Mouse (Mus musculus): ENCODE measurements around the gene Slc6a12. TPM values are rescaled to one million over a fixed set of nuclear protein-coding genes. Genes with fewer than 3 reads are reported as not detected.

Slc6a12 gene
- polyA plus RNA-seq, 1 experiment from 2014 or later, result 1.1 TPM

- H3K4me1 ChIP-seq (replicated peaks), result no peaks in the 10 kb centered on the region
- DNase-seq, result no peak
- H3K27me3 ChIP-seq, result no peaks in the 10 kb centered on the region
- H3K9me3 ChIP-seq (replicated peaks), result no peaks in the 10 kb centered on the region
- no peak overlapping the region for H3K9ac ChIP-seq
- no peak overlapping the region for H3K4me2 ChIP-seq
- H3K27ac ChIP-seq, result no peak overlapping the region
- 52% methylated on average over 4 of the region's 4 CpGs for WGBS (ENCODE audit: insufficient replicate concordance)
- no peaks in the 10 kb centered on the region for H3K36me3 ChIP-seq
- no peak for ATAC-seq (ENCODE audit: low read depth)
- H3K4me3 ChIP-seq (replicated peaks), result no peak overlapping the region
Measured at GRCm38 (mm10) chr6:121378256-121378655, 35.4 kb downstream of the Slc6a12 start.

- Histone ChIP-seq H3K9ac (no peak overlapping the region), H3K9me3 (replicated peaks) (no peaks in the 10 kb centered on the region), H3K4me1 (replicated peaks) (no peaks in the 10 kb centered on the region), H3K36me3 (no peaks in the 10 kb centered on the region), H3K4me3 (replicated peaks) (no peak overlapping the region), H3K27me3 (no peaks in the 10 kb centered on the region), H3K4me2 (no peak overlapping the region), H3K27ac (no peak overlapping the region)
- WGBS (ENCODE audit: insufficient replicate concordance), result 62% methylated on average over 8 of the region's 8 CpGs
- ATAC-seq (ENCODE audit: low read depth) (no peak), DNase-seq (no peak)
Measured at GRCm38 (mm10) chr6:121380576-121380975, 37.7 kb downstream of the Slc6a12 start.

- H3K27ac ChIP-seq, result no peak overlapping the region
- H3K4me1 ChIP-seq (replicated peaks), result no peaks in the 10 kb centered on the region
- ATAC-seq (ENCODE audit: low read depth), result no peak
- WGBS (ENCODE audit: insufficient replicate concordance), result 53% methylated on average over 10 of the region's 10 CpGs
- H3K27me3 ChIP-seq, result no peaks in the 10 kb centered on the region
- no peaks in the 10 kb centered on the region for H3K9me3 ChIP-seq (replicated peaks)
- no peak overlapping the region for H3K4me3 ChIP-seq (replicated peaks)
- DNase-seq, result no peak
- H3K4me2 ChIP-seq, result no peak overlapping the region
- H3K9ac ChIP-seq, result no peak overlapping the region
- H3K36me3 ChIP-seq, result no peaks in the 10 kb centered on the region
Measured at GRCm38 (mm10) chr6:121382071-121382470, 39.2 kb downstream of the Slc6a12 start.

- ATAC-seq (ENCODE audit: low read depth), result no peak
- WGBS (ENCODE audit: insufficient replicate concordance), result 74% methylated on average over 3 of the region's 3 CpGs
- Histone ChIP-seq H3K27me3 (no peaks in the 10 kb centered on the region), H3K9me3 (replicated peaks) (no peaks in the 10 kb centered on the region), H3K4me3 (replicated peaks) (no peak overlapping the region), H3K27ac (no peak overlapping the region), H3K4me2 (no peak overlapping the region), H3K36me3 (no peaks in the 10 kb centered on the region), H3K4me1 (replicated peaks) (no peaks in the 10 kb centered on the region), H3K9ac (no peak overlapping the region)
- DNase-seq, result no peak
Measured at GRCm38 (mm10) chr6:121385397-121385796, 42.5 kb downstream of the Slc6a12 start.

GRCm38 (mm10) chr6:121392610-121393252, 49.9 kb downstream of the Slc6a12 start:
- Histone ChIP-seq H3K36me3 (no peaks in the 10 kb centered on the region), H3K4me2 (no peak overlapping the region), H3K27me3 (no peaks in the 10 kb centered on the region), H3K4me1 (replicated peaks) (no peaks in the 10 kb centered on the region), H3K27ac (no peak overlapping the region), H3K4me3 (replicated peaks) (no peak overlapping the region), H3K9me3 (replicated peaks) (peaks cover 7% of the 10 kb centered on the region; the same call in 1 of the 2 replicates), H3K9ac (no peak overlapping the region)
- DNase-seq, result no peak
- ATAC-seq (ENCODE audit: low read depth), result no peak
- 71% methylated on average over 4 of the region's 4 CpGs for WGBS (ENCODE audit: insufficient replicate concordance)

- H3K27ac ChIP-seq, result no peak overlapping the region
- WGBS (ENCODE audit: insufficient replicate concordance), result 67% methylated on average over 6 of the region's 6 CpGs
- no peaks in the 10 kb centered on the region for H3K36me3 ChIP-seq
- no peak overlapping the region for H3K4me3 ChIP-seq (replicated peaks)
- H3K4me2 ChIP-seq, result no peak overlapping the region
- H3K4me1 ChIP-seq (replicated peaks), result no peaks in the 10 kb centered on the region
- no peaks in the 10 kb centered on the region for H3K27me3 ChIP-seq
- no peak for DNase-seq
- H3K9me3 ChIP-seq (replicated peaks), result no peaks in the 10 kb centered on the region
- H3K9ac ChIP-seq, result no peak overlapping the region
- no peak for ATAC-seq (ENCODE audit: low read depth)
Measured at GRCm38 (mm10) chr6:121401140-121401539, 58.3 kb downstream of the Slc6a12 start.

GRCm38 (mm10) chr6:121401826-121402660, 59.2 kb downstream of the Slc6a12 start:
- Histone ChIP-seq H3K36me3 (no peaks in the 10 kb centered on the region), H3K4me1 (replicated peaks) (no peaks in the 10 kb centered on the region), H3K4me2 (no peak overlapping the region), H3K9me3 (replicated peaks) (no peaks in the 10 kb centered on the region), H3K4me3 (replicated peaks) (no peak overlapping the region), H3K27me3 (no peaks in the 10 kb centered on the region), H3K9ac (no peak overlapping the region), H3K27ac (no peak overlapping the region)
- WGBS (ENCODE audit: insufficient replicate concordance), result 69% methylated on average over 14 of the region's 14 CpGs
- no peak for DNase-seq
- no peak for ATAC-seq (ENCODE audit: low read depth)

GRCm38 (mm10) chr6:121402661-121403244, 59.9 kb downstream of the Slc6a12 start:
- DNase-seq, result no peak
- H3K4me2 ChIP-seq, result no peak overlapping the region
- WGBS (ENCODE audit: insufficient replicate concordance), result 82% methylated on average over 8 of the region's 8 CpGs
- no peaks in the 10 kb centered on the region for H3K36me3 ChIP-seq
- ATAC-seq (ENCODE audit: low read depth), result no peak
- H3K4me3 ChIP-seq (replicated peaks), result no peak overlapping the region
- no peaks in the 10 kb centered on the region for H3K27me3 ChIP-seq
- no peaks in the 10 kb centered on the region for H3K4me1 ChIP-seq (replicated peaks)
- no peak overlapping the region for H3K27ac ChIP-seq
- no peaks in the 10 kb centered on the region for H3K9me3 ChIP-seq (replicated peaks)
- H3K9ac ChIP-seq, result no peak overlapping the region

GRCm38 (mm10) chr6:121405311-121405710, 62.4 kb downstream of the Slc6a12 start:
- no peak for DNase-seq
- no peaks in the 10 kb centered on the region for H3K4me1 ChIP-seq (replicated peaks)
- ATAC-seq (ENCODE audit: low read depth), result no peak
- H3K36me3 ChIP-seq, result no peaks in the 10 kb centered on the region
- H3K4me3 ChIP-seq (replicated peaks), result no peak overlapping the region
- H3K9ac ChIP-seq, result no peak overlapping the region
- WGBS (ENCODE audit: insufficient replicate concordance), result 78% methylated on average over 8 of the region's 8 CpGs
- no peak overlapping the region for H3K4me2 ChIP-seq
- no peak overlapping the region for H3K27ac ChIP-seq
- no peaks in the 10 kb centered on the region for H3K9me3 ChIP-seq (replicated peaks)
- H3K27me3 ChIP-seq, result peaks cover under 1% of the 10 kb centered on the region; the same call in 1 of the 2 replicates

GRCm38 (mm10) chr6:121407571-121408011, 64.7 kb downstream of the Slc6a12 start:
- H3K36me3 ChIP-seq, result no peaks in the 10 kb centered on the region

GRCm38 (mm10) chr6:121412558-121413297, 69.9 kb downstream of the Slc6a12 start:
- ATAC-seq (ENCODE audit: low read depth), result no peak
- H3K4me2 ChIP-seq, result no peak overlapping the region

More at GRCm38 (mm10) chr6:121407571-121408011, 64.7 kb downstream of the Slc6a12 start:
- DNase-seq (no peak), ATAC-seq (ENCODE audit: low read depth) (no peak)
- Histone ChIP-seq H3K4me3 (replicated peaks) (no peak overlapping the region), H3K27ac (no peak overlapping the region), H3K9me3 (replicated peaks) (no peaks in the 10 kb centered on the region), H3K9ac (no peak overlapping the region), H3K4me1 (replicated peaks) (no peaks in the 10 kb centered on the region), H3K27me3 (peaks cover 23% of the 10 kb centered on the region), H3K4me2 (no peak overlapping the region)
- 28% methylated on average over 5 of the region's 5 CpGs for WGBS (ENCODE audit: insufficient replicate concordance)

More at GRCm38 (mm10) chr6:121412558-121413297, 69.9 kb downstream of the Slc6a12 start:
- 4% methylated on average over 46 of the region's 46 CpGs for WGBS (ENCODE audit: insufficient replicate concordance)
- no peaks in the 10 kb centered on the region for H3K4me1 ChIP-seq (replicated peaks)
- DNase-seq, result no peak
- no peak overlapping the region for H3K9ac ChIP-seq
- peaks cover 44% of the 10 kb centered on the region for H3K27me3 ChIP-seq
- H3K27ac ChIP-seq, result no peak overlapping the region
- H3K9me3 ChIP-seq (replicated peaks), result no peaks in the 10 kb centered on the region
- no peaks in the 10 kb centered on the region for H3K36me3 ChIP-seq
- H3K4me3 ChIP-seq (replicated peaks), result no peak overlapping the region
